Mouse (Mus musculus): Measurements from ENCODE around the gene Tmem230. TPM values are rescaled to one million over a fixed set of nuclear protein-coding genes. Genes with fewer than 3 reads are reported as not detected.

Tmem230 gene
- polyA plus RNA-seq, 1 experiment: 32.8 TPM

DNA sequence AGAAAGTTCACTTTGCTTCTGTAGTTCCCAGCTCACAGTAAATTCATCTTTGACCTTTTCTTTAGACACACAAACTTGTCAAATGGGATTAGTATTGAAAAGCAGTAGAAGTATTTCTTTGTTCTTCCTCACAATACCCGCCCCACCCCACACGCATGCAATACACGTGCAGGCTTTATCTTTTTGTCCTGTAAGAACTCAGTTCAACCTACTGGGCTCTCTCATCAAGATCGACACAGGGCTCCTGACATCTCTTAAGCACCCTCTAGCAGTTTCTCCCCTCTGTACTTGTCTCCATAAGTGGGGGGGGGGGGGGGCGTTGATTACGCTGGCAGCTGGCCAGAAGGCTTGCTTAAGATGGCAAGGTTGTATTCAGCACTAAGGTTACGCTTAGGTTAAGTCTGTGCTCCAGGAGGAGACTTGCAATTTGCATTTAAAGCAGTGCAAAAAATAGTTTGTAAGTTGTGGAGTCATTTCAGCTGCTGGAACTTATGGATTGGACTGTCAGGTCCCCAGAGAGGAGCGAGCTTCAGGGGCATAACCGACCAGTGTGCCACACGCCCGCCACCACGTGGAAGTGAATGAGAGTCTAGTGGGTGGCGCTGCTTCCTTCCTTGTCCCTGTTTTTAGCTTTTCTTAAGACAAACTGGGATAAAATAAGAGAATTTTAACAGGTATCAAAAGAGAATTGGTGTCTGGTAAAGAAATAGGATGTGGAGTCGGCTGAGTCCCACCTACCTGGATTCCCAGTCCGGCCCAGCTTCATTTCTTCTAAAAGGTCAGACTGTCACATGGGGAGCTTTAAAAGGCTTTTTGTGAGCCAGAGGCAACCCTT, 35.8 kb upstream of the Tmem230 start:
- Histone ChIP-seq H3K4me1 (ENCODE audit: control insufficient read depth, insufficient read depth, low read length) (peaks cover 9% of the 10 kb centered on the region; the same call in 1 of the 2 replicates), H3K4me3 (ENCODE audit: insufficient read depth, low read length) (no peak overlapping the region), H3K27ac (ENCODE audit: insufficient read depth, low read length) (no peak overlapping the region)
- no peak for TF ChIP-seq POLR2A (IDR thresholded peaks at IDR 0.05; ENCODE audit: low read depth, low read length)
- no peak for TF ChIP-seq CTCF (IDR thresholded peaks at IDR 0.05; ENCODE audit: borderline replicate concordance, insufficient read depth, low read length)

- TF ChIP-seq CTCF (IDR thresholded peaks at IDR 0.05; ENCODE audit: borderline replicate concordance, insufficient read depth, low read length) (no peak), POLR2A (IDR thresholded peaks at IDR 0.05; ENCODE audit: low read depth, low read length) (no peak)
- Histone ChIP-seq H3K4me1 (ENCODE audit: control insufficient read depth, insufficient read depth, low read length) (peaks cover 9% of the 10 kb centered on the region; the same call in 1 of the 2 replicates), H3K27ac (ENCODE audit: insufficient read depth, low read length) (no peak overlapping the region), H3K4me3 (ENCODE audit: insufficient read depth, low read length) (no peak overlapping the region)
These were observed 35.0 kb upstream of the Tmem230 start for GRCm38 (mm10) chr2:132282453-132283174.

- no peak for TF ChIP-seq POLR2A (IDR thresholded peaks at IDR 0.05; ENCODE audit: low read depth, low read length)
- no peak for TF ChIP-seq CTCF (IDR thresholded peaks at IDR 0.05; ENCODE audit: borderline replicate concordance, insufficient read depth, low read length)
- H3K27ac ChIP-seq (ENCODE audit: insufficient read depth, low read length): no peak overlapping the region
- peaks cover 9% of the 10 kb centered on the region; the same call in 1 of the 2 replicates for H3K4me1 ChIP-seq (ENCODE audit: control insufficient read depth, insufficient read depth, low read length)
- H3K4me3 ChIP-seq (ENCODE audit: insufficient read depth, low read length): no peak overlapping the region
These were observed 34.2 kb upstream of the Tmem230 start for GRCm38 (mm10) chr2:132281560-132282452.

DNA sequence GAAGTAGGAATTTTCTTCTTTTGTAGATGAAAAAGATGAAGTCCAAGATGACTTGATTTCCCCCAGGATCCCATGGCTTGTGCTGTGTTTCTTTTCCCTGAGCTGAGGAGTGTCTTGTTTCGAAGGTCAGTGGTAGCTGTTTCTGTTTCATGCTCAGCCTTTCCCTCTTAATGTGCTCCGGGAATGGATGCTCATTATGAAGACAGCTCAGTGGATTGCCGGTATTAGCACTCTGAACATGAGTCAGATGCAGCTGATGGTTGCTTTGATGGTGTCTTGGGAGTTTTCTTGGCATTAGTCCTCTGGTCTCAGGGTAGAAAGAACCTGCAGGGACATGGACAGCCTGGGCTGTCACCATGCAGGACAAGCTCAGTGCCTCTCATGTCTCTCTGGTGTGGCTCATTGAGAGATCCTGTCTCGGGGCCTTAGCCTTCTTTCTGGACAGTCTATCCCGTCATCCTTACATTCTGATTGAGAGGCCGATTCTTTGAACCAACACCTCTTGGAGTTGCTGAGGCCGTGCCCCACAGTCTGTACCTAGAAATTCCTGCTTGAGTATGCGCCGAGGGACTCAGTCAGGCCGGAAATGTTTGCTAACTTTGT, 33.0 kb upstream of the Tmem230 start:
- peaks cover 7% of the 10 kb centered on the region; the same call in 1 of the 2 replicates for H3K4me1 ChIP-seq (ENCODE audit: control insufficient read depth, insufficient read depth, low read length)
- H3K27ac ChIP-seq (ENCODE audit: insufficient read depth, low read length): no peak overlapping the region
- TF ChIP-seq POLR2A (IDR thresholded peaks at IDR 0.05; ENCODE audit: low read depth, low read length) (no peak), CTCF (IDR thresholded peaks at IDR 0.05; ENCODE audit: borderline replicate concordance, insufficient read depth, low read length) (no peak)
- no peak overlapping the region for H3K4me3 ChIP-seq (ENCODE audit: insufficient read depth, low read length)

GRCm38 (mm10) chr2:132279978-132280377, 32.4 kb upstream of the Tmem230 start:
- Histone ChIP-seq H3K4me3 (ENCODE audit: insufficient read depth, low read length) (no peak overlapping the region), H3K4me1 (ENCODE audit: control insufficient read depth, insufficient read depth, low read length) (peaks cover 7% of the 10 kb centered on the region; the same call in 1 of the 2 replicates), H3K27ac (ENCODE audit: insufficient read depth, low read length) (no peak overlapping the region)
- TF ChIP-seq POLR2A (IDR thresholded peaks at IDR 0.05; ENCODE audit: low read depth, low read length) (no peak), CTCF (IDR thresholded peaks at IDR 0.05; ENCODE audit: borderline replicate concordance, insufficient read depth, low read length) (no peak)

DNA sequence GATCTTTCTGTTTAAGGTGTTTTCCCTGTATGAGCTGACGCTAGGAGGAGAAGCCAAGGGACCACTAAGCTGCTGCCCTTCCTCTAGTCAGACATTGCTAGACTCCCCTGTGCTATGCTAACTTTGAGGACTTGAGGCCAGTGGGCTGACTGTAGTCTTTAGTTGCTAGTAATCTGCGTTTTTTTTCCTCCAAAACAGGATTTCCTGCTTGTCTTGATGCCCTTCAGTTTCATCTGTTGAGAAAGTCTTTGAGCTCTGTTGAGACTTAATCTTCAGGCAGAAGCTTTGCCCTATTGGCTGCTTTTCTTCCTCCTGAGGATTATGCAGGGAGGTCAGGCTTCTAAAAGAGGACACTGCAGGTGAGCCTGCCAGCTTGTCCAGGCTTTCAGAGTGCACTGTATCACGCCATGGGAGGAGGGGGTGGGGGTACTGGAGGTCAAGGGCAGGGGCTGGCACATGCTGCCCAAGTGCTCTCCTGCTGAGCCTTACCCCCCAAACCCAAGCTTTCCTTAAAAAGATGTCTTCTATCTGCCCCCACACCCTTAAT, 31.8 kb upstream of the Tmem230 start:
- Histone ChIP-seq H3K27ac (ENCODE audit: insufficient read depth, low read length) (no peak overlapping the region), H3K4me3 (ENCODE audit: insufficient read depth, low read length) (no peak overlapping the region), H3K4me1 (ENCODE audit: control insufficient read depth, insufficient read depth, low read length) (peaks cover 7% of the 10 kb centered on the region; the same call in 1 of the 2 replicates)
- TF ChIP-seq POLR2A (IDR thresholded peaks at IDR 0.05; ENCODE audit: low read depth, low read length): no peak
- TF ChIP-seq CTCF (IDR thresholded peaks at IDR 0.05; ENCODE audit: borderline replicate concordance, insufficient read depth, low read length): no peak

DNA sequence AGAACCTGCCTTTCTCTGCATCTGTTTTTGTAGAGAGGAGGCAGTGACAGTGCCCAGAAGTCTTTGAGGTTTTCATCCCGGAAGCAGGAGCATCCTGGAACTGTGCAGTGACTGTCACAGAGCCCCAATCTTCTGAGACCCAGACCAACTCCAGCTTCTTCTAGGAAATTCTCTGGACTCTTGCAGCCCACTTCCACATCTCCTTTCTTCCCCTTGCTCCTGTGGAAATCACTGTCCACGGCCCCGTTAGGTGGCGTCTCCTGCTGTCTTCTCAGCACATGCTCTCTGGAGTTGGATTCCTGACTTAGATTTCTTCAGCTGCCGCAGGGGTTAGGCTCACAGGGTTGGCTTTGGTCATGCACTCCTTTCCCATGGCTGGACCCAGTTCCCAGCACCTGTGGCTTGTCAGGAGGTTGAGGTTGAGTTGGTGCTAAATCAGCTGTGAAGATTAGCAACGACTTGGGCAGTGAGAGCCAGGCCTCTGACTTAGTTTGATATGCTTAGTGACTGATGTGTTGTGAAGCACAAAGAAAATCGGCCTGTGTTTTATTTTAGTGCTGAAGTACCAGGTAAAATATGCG, 30.8 kb upstream of the Tmem230 start:
- Histone ChIP-seq H3K4me1 (ENCODE audit: control insufficient read depth, insufficient read depth, low read length) (peaks cover 7% of the 10 kb centered on the region; the same call in 1 of the 2 replicates), H3K4me3 (ENCODE audit: insufficient read depth, low read length) (no peak overlapping the region), H3K27ac (ENCODE audit: insufficient read depth, low read length) (no peak overlapping the region)
- no peak for TF ChIP-seq POLR2A (IDR thresholded peaks at IDR 0.05; ENCODE audit: low read depth, low read length)
- no peak for TF ChIP-seq CTCF (IDR thresholded peaks at IDR 0.05; ENCODE audit: borderline replicate concordance, insufficient read depth, low read length)

DNA sequence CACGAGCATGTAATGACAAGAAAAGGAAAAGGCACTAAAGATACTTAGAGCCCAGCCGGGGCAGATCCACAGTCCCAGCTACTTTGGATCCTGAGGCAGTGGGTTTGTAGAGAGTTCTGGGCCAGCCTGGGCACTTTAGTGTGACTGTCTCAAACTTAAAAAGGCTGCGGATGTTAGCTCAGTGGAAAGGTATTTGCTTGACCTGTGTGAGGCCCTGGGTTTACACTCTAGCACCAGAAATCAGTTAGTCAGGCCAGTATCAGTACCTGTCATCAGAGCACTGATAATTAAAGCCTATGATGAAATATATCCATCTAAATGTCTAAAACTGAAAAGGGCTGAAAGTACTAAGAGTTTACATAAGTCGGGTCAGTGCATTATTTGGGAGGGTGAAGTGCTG, 28.6 kb upstream of the Tmem230 start:
- Histone ChIP-seq H3K4me1 (ENCODE audit: control insufficient read depth, insufficient read depth, low read length) (0 out of 2 replicates have a peak, but pooled peaks cover 2% of the 10 kb centered on the region), H3K27ac (ENCODE audit: insufficient read depth, low read length) (no peak overlapping the region), H3K4me3 (ENCODE audit: insufficient read depth, low read length) (no peak overlapping the region)
- no peak for TF ChIP-seq POLR2A (IDR thresholded peaks at IDR 0.05; ENCODE audit: low read depth, low read length)
- TF ChIP-seq CTCF (IDR thresholded peaks at IDR 0.05; ENCODE audit: borderline replicate concordance, insufficient read depth, low read length): no peak

Measured in embryonic fibroblast, embryonic 13.5 days (primary cell).